Mouse (Mus musculus): ENCODE data around the gene Tigd3. TPM values are rescaled to one million over a fixed set of nuclear protein-coding genes. Genes with fewer than 3 reads are reported as not detected.

Gene Tigd3
- polyA plus RNA-seq, 2 experiments from 2014 or later = 0.29 to 0.58 TPM

DNA sequence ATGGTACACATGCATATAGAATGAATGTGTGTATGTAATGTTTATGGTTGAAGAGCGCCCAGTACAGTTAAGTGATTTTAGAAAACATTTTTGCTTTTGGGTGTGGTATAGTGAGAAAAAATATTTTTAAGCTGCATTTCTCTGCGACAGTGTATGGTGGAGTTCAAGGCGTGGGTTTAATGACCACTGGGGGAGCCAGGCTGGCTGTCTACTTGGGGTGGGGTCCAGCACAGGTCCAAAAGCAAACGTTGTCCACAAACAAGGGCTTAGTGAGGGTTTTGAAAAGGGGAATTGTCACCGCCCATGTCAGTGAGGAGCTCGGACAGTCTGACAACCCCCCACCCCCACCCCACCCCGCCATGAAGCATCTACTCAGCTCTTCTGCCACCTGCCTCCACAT is 47.8 kb downstream of the Tigd3 start:
- ATAC-seq = no peak

DNA sequence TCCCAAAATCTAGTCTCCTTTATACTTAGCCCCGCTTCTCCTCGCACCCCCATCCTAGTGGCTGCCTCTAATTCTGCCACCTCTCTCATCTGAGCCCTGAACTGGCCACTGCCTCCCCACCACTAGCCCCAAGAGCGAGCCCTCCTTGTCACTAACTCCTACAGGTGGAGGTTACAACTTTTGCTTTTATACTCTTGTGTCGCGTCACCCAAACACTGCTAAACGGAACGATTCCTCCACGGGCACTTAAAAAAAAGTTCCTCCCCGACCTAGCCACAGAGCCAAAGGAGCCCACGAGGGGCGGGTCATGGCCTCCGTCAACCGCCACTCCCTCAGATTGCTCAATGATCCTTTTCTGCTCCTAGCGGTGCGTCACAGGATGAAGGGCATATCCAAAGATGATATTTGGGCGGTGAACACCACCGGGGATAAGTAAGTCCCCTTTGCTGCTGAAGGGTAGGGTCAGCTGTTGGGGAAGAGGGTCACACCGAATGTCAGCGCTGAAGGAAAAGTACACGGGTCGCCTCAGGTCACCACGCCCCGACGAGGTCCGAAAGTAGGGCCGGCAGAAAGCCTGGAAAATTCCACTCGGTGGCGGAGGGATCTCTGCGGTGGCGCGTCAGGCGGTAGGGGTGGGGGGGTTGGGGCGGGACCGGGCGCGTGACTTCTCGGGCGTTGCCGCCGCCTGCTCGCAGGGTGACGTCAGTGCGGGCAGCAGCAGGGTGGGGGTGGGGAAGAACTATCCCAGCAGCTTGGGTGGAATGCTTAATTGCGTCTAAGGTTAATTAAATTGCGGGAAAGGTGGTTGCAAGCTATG is 48.4 kb downstream of the Tigd3 start:
- ATAC-seq = peak; percentile 44

DNA sequence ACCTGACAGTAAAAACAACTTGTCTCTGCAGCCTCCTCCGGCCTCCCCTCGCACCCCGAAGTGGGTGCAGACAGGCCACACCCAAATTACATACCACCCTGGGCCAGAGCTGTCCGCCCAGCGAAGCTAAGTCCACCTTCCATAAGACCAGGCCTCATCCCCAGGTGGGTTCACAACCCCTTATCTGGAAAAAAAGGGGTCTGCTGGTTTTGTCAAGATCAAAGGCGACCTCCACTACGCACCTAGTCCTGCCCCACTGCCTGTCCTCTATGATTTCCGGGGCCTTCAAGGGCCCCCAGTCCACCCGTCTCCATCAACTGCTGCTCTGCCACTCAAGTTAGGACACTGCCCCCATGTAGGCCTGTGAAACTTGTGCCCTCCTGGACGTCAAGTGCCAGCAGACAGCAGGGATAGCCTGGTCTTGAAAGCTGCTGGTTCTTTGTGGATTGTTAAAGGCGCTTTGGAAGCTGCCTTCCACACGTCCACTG is 49.1 kb downstream of the Tigd3 start:
- peak; percentile 29 for ATAC-seq

DNA sequence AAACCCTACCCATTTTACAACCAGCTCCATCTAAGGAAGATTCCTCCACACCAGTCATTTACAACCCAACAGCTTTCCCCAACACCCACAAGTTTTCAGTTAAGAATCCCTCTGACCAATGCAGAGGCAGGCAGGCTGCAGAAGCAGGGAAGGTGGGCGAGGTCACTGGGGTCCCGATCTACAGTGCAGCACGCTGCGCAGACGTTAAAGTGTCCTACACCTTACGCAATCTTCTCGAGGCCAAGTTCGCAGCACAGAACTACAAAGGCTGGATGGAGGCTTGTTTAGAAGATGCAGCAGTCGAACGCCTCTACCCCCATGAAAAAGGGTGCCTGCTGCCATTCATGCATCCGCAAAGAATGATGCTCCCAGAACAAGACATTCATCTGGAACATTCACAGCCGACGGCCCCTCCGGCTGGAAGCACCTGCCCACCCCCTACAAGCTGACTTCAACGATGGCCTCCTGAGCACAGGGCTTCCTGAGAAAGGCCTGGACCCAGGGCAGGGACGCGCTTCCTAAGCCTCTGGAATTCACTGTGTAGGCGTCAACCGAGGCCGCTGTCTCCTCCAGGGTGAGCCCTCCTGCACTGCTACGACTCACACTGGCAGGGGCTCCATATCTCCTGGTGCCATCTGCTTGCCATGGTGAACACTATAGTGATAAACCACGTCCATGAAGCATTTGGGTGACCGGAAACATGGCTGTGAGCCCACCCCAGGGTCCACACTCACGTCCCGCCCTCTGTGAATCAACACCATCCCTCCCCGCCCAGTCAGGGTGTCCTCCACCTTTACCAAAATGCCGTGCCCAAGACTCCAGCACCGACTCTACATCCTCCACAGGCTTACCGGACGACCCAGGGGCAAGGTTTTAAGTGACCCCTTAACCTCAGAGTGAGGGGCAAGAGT is 49.9 kb downstream of the Tigd3 start:
- ATAC-seq = no peak

GRCm38 (mm10) chr19:5842785-5843730 is 50.9 kb downstream of the Tigd3 start:
- ATAC-seq = no peak

DNA sequence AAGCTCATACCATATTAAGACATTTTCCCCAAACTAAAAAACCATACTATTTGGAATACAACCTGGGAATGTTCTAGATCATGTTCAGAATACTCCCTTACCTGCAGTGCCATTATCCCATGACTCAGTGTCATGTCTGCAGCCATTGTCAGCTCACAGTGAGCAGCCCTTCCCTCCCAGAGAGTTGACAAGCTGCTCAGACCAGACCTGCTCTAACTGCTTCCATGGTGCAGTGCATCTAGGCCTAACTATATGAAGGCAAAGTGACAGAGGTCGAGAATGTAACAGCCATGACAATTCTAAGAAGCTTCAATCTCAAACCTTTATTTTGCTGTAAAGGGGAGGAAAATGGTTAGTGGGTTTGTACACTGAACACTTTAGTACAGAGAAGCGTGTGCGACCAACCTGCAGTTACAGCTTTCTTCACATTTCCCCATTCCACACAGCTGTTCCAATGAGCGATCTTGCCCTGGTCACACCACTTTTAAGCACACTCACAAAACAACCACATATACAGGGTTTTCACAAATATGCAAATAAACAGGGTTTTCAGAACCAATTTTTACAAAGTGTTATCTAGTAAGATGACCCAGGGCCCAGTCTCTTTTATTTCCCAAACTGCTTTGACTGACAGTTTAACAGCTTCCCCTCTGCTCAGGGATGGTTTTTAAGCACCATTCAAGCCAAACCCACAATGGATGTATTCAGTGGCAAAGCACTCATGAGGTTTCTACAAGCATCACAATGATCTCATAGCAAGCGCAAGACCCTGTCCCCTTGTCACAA is 51.8 kb downstream of the Tigd3 start:
- ATAC-seq = no peak

DNA sequence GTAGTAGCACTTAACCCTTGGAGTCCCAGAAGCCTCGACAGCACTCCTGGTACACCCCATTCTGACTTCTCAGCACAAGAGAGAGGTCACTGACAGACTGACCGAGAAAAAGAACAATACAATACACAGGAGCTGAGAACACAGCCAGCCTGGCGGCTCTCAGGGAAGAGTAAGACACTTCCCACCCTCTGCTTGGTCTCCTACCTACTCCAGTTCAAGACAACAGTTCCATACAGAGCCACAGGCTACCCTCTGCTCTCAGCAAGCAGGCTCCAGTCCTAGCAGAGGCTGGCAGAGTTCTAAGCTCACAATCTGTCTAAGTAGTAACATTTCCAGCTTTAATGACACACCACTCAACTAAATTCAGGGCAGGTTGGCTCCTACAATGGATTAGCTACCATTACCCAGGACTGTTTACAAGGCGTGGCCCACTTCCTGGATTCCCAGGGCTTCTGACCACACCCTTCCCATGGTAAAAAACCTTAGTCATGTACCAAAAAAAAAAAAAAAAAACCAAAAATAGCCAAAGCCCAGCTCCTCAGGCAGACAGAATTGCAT is 52.5 kb downstream of the Tigd3 start:
- no peak for ATAC-seq

Other genes starting within 250 kb of the Tigd3 start
- gene Sipa1, start 230.4 kb downstream of the Tigd3 start, polyA plus RNA-seq (2017; shearing (Covaris generic)) = 10 to 100 TPM; 22.3 to 22.4 TPM
- gene Map3k11, start 205.4 kb downstream of the Tigd3 start, polyA plus RNA-seq (2017; shearing (Covaris generic)) = 1 to 10 TPM; 7.8 to 9.2 TPM
- gene Pcnx3, start 205.2 kb downstream of the Tigd3 start, polyA plus RNA-seq (2017; shearing (Covaris generic)) = 10 to 100 TPM; 20.6 to 21.7 TPM
- gene Kcnk7, start 189.8 kb downstream of the Tigd3 start, polyA plus RNA-seq (2017; shearing (Covaris generic)) = 1 to 10 TPM; 1.5 to 2.8 TPM
- 10 to 100 TPM; 16.5 to 26.4 TPM for gene Ehbp1l1, start 167.8 kb downstream of the Tigd3 start, polyA plus RNA-seq (2017; shearing (Covaris generic))
- gene Fam89b, start 164.5 kb downstream of the Tigd3 start, polyA plus RNA-seq (2017; shearing (Covaris generic)) = 10 to 100 TPM; 20.1 to 44.7 TPM
- not detected for gene Ltbp3, start 153.2 kb downstream of the Tigd3 start, polyA plus RNA-seq (2017; shearing (Covaris generic))
- 10 to 100 TPM in 1 of 2 experiments, 1 to 10 TPM in 1; 8.4 to 16.8 TPM for gene Scyl1, start 122.7 kb downstream of the Tigd3 start, polyA plus RNA-seq (2017; shearing (Covaris generic))
- gene Frmd8, start 18.9 kb downstream of the Tigd3 start, polyA plus RNA-seq (2017; shearing (Covaris generic)) = 10 to 100 TPM; 70.6 to 78.6 TPM
- 10 to 100 TPM; 43.3 to 60.2 TPM for gene Slc25a45, start 16.3 kb downstream of the Tigd3 start, polyA plus RNA-seq (2017; shearing (Covaris generic))
- 100 to 1,000 TPM; 123 to 178 TPM for gene Dpf2, start 18.9 kb upstream of the Tigd3 start, polyA plus RNA-seq (2017; shearing (Covaris generic))
- gene Cdc42ep2, start 30.7 kb upstream of the Tigd3 start, polyA plus RNA-seq (2017; shearing (Covaris generic)) = under 1 TPM in 1 of 2 experiments, not detected in 1; 0.25 TPM
- gene Pola2, start 70.1 kb upstream of the Tigd3 start, polyA plus RNA-seq (2017; shearing (Covaris generic)) = 10 to 100 TPM; 16.5 to 17.5 TPM
- not detected for gene Slc22a20, start 92.0 kb upstream of the Tigd3 start, polyA plus RNA-seq (2017; shearing (Covaris generic))
- 10 to 100 TPM; 48.8 to 56.7 TPM for gene Capn1, start 121.7 kb upstream of the Tigd3 start, polyA plus RNA-seq (2017; shearing (Covaris generic))
- gene Syvn1, start 152.4 kb upstream of the Tigd3 start, polyA plus RNA-seq (2017; shearing (Covaris generic)) = 10 to 100 TPM; 12.2 to 15.7 TPM
- 10 to 100 TPM; 31.3 to 38.5 TPM for gene Mrpl49, start 163.6 kb upstream of the Tigd3 start, polyA plus RNA-seq (2017; shearing (Covaris generic))
- gene Fau, start 163.7 kb upstream of the Tigd3 start, polyA plus RNA-seq (2017; shearing (Covaris generic)) = 1,000 to 10,000 TPM; 2,454 to 3,437 TPM
- gene Znhit2, start 167.0 kb upstream of the Tigd3 start, polyA plus RNA-seq (2017; shearing (Covaris generic)) = 10 to 100 TPM; 10.3 to 11.0 TPM
- 1 to 10 TPM; 5.4 to 9.2 TPM for gene Tm7sf2, start 174.2 kb upstream of the Tigd3 start, polyA plus RNA-seq (2017; shearing (Covaris generic))
- gene Vps51, start 183.1 kb upstream of the Tigd3 start, polyA plus RNA-seq (2017; shearing (Covaris generic)) = 10 to 100 TPM; 34.1 to 34.6 TPM
- gene Tmem262, start 185.9 kb upstream of the Tigd3 start, polyA plus RNA-seq (2017; shearing (Covaris generic)) = not detected
- gene Gm28374, start 188.1 kb upstream of the Tigd3 start, polyA plus RNA-seq (2017; shearing (Covaris generic)) = under 1 TPM in 1 of 2 experiments, not detected in 1; 0.69 TPM
- 10 to 100 TPM; 26.9 to 43.8 TPM for gene Zfpl1, start 190.8 kb upstream of the Tigd3 start, polyA plus RNA-seq (2017; shearing (Covaris generic))
- 1 to 10 TPM; 6.7 to 9.3 TPM for gene Cdca5, start 190.8 kb upstream of the Tigd3 start, polyA plus RNA-seq (2017; shearing (Covaris generic))
- not detected for gene AC131692.1, start 200.3 kb upstream of the Tigd3 start, polyA plus RNA-seq (2017; shearing (Covaris generic))
- not detected for gene Naaladl1, start 211.6 kb upstream of the Tigd3 start, polyA plus RNA-seq (2017; shearing (Covaris generic))
- gene Sac3d1, start 224.5 kb upstream of the Tigd3 start, polyA plus RNA-seq (2017; shearing (Covaris generic)) = 1 to 10 TPM; 2.5 to 2.6 TPM
- 10 to 100 TPM; 17.4 to 25.2 TPM for gene Snx15, start 234.2 kb upstream of the Tigd3 start, polyA plus RNA-seq (2017; shearing (Covaris generic))
- not detected for gene Batf2, start 246.8 kb upstream of the Tigd3 start, polyA plus RNA-seq (2017; shearing (Covaris generic))
- gene Arl2, start 247.4 kb upstream of the Tigd3 start, polyA plus RNA-seq (2017; shearing (Covaris generic)) = 10 to 100 TPM; 16.9 to 20.1 TPM